Mouse (Mus musculus) embryonic facial prominence, embryonic 15.5 days (tissue): ENCODE measurements around the gene Pcbd1. TPM values are rescaled to one million over a fixed set of nuclear protein-coding genes. Genes with fewer than 3 reads are reported as not detected.
"Not testable (repeated sequence)": the region's sequence is repeated elsewhere in the genome, so short reads cannot be mapped to it uniquely, and the experiment has no call there.

ENCODE experiments used
- ATAC-seq: fragments of 200-750 bp; cut with Nextera tagmentation; 2 replicates; pipeline ENCODE4 v1.8.0; 2017; ENCODE audit warnings: low read depth, moderate TSS enrichment; ENCODE audit not compliant: insufficient number of reproducible peaks, low FRiP score, low TSS enrichment
- H3K27ac ChIP-seq: fragments of 300-500 bp; sonication (generic); replicated peaks from 2 replicates; pipeline ENCODE4 v1.5.1; 2015; ENCODE audit warnings: mild to moderate bottlenecking, inconsistent platforms
- H3K27me3 ChIP-seq: fragments of 300-500 bp; sonication (generic); 2 replicates; pipeline ENCODE4 v1.6.1; 2015; ENCODE audit warnings: inconsistent platforms
- H3K36me3 ChIP-seq: fragments of 300-500 bp; sonication (generic); 2 replicates; pipeline ENCODE4 v1.6.1; 2015; ENCODE audit warnings: mild to moderate bottlenecking, inconsistent platforms
- H3K4me1 ChIP-seq: fragments of 300-500 bp; sonication (generic); 2 replicates; pipeline ENCODE4 v1.6.1; 2015; ENCODE audit warnings: inconsistent platforms
- H3K4me2 ChIP-seq: fragments of 300-500 bp; sonication (generic); replicated peaks from 2 replicates; pipeline ENCODE4 v1.6.1; 2015; ENCODE audit warnings: mild to moderate bottlenecking, inconsistent platforms
- H3K4me3 ChIP-seq: fragments of 300-500 bp; sonication (generic); replicated peaks from 2 replicates; pipeline ENCODE4 v1.5.1; 2015; ENCODE audit warnings: mild to moderate bottlenecking, inconsistent platforms
- H3K9ac ChIP-seq: fragments of 300-500 bp; sonication (generic); 2 replicates; pipeline ENCODE4 v1.6.1; 2015; ENCODE audit warnings: inconsistent platforms
- H3K9me3 ChIP-seq: fragments of 300-500 bp; sonication (generic); replicated peaks from 2 replicates; pipeline ENCODE4 v1.6.1; 2016; ENCODE audit warnings: inconsistent platforms
- WGBS: fragments of 180-500 bp; shearing (Covaris S2); methylation state at CpG from one replicate; pipeline ENCODE4 v1.1.7; 2015; 5-methylcytosine and 5-hydroxymethylcytosine counted together
- polyA plus RNA-seq: library from polyadenylated mRNA; unstranded; fragments of >200 nt; fragmentation: Nextera tagmentation; extraction: Ambion mirVana; gene quantifications from 2 replicates; pipeline ENCODE4 v1.2.1, GENCODE M21; 2015

Pcbd1 gene
- polyA plus RNA-seq, 1 experiment from 2014 or later = 16.8 TPM

- Histone ChIP-seq H3K9ac (no peak overlapping the region), H3K9me3 (no peaks in the 10 kb centered on the region), H3K4me3 (no peak overlapping the region), H3K36me3 (peaks cover 88% of the 10 kb centered on the region), H3K27ac (no peak overlapping the region), H3K4me1 (no peaks in the 10 kb centered on the region), H3K27me3 (no peaks in the 10 kb centered on the region), H3K4me2 (no peak overlapping the region)
- WGBS = 86% methylated on average over 3 of the region's 3 CpGs
- no peak for ATAC-seq
Measured at GRCm38 (mm10) chr10:61103564-61104114, 14.5 kb downstream of the Pcbd1 start.

GRCm38 (mm10) chr10:61114246-61114720 lies 25.2 kb downstream of the Pcbd1 start:
- 95% methylated on average over 2 of the region's 2 CpGs for WGBS
- H3K36me3 ChIP-seq = peaks cover 45% of the 10 kb centered on the region
- ATAC-seq = no peak

GRCm38 (mm10) chr10:61121732-61122131 lies 32.6 kb downstream of the Pcbd1 start:
- not testable (repeated sequence) for H3K27ac ChIP-seq, H3K9ac ChIP-seq, H3K4me2 ChIP-seq, H3K4me3 ChIP-seq, ATAC-seq, H3K9me3 ChIP-seq, H3K27me3 ChIP-seq, H3K4me1 ChIP-seq
- 84% methylated on average over 4 of the region's 4 CpGs for WGBS
- peaks cover 26% of the 10 kb centered on the region for H3K36me3 ChIP-seq

More at GRCm38 (mm10) chr10:61114246-61114720, 25.2 kb downstream of the Pcbd1 start:
- Histone ChIP-seq H3K27ac (no peak overlapping the region), H3K9me3 (no peaks in the 10 kb centered on the region), H3K27me3 (no peaks in the 10 kb centered on the region), H3K4me2 (no peak overlapping the region), H3K9ac (no peak overlapping the region), H3K4me3 (no peak overlapping the region), H3K4me1 (no peaks in the 10 kb centered on the region)

GRCm38 (mm10) chr10:61123276-61123913 lies 34.3 kb downstream of the Pcbd1 start:
- Histone ChIP-seq H3K27ac (no peak overlapping the region), H3K27me3 (no peaks in the 10 kb centered on the region), H3K36me3 (peaks cover 28% of the 10 kb centered on the region), H3K9ac (no peak overlapping the region), H3K4me2 (no peak overlapping the region), H3K4me1 (no peaks in the 10 kb centered on the region), H3K4me3 (no peak overlapping the region), H3K9me3 (no peaks in the 10 kb centered on the region)
- ATAC-seq = no peak
- WGBS = 84% methylated on average over 3 of the region's 3 CpGs

- ATAC-seq = no peak
- no peaks in the 10 kb centered on the region for H3K4me1 ChIP-seq
- H3K27me3 ChIP-seq = no peaks in the 10 kb centered on the region
- H3K4me2 ChIP-seq = no peak overlapping the region
- no peak overlapping the region for H3K9ac ChIP-seq
- H3K27ac ChIP-seq = no peak overlapping the region
- H3K9me3 ChIP-seq = no peaks in the 10 kb centered on the region
- WGBS = 88% methylated on average over 2 of the region's 2 CpGs
- H3K4me3 ChIP-seq = no peak overlapping the region
- H3K36me3 ChIP-seq = peaks cover 28% of the 10 kb centered on the region
Measured at GRCm38 (mm10) chr10:61124462-61124861, 35.3 kb downstream of the Pcbd1 start.

DNA sequence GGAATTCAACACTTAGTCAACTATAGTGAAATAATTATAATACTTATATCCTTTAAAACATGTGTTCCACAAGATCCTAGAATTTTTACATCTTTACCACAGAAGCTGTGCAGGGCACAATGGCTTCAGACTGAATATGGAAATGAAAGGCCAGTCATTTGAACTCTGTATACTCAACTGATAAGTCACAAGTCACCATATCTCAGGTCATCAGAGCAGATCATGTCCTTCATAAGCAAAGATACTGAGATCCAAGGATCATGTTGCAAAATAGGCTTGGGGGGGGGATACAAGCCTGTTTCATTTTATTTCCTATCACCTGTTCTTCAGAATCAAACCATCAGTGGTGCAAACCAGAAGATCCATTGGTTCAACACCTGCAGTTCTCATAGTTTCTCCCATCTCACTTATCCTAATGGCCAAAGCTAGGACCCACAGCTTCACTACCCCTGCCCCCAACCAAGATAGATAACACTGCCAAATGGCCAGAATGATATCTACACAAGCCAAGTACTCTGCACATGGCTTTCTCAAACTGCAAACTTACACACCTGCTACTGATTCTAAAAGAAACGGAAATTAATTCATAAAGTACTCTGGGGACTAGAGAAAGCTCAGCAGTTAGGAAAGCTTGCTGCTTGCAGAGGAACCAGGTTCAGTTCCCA lies 39.7 kb downstream of the Pcbd1 start:
- ATAC-seq = no peak
- no peaks in the 10 kb centered on the region for H3K9me3 ChIP-seq
- no peak overlapping the region for H3K4me3 ChIP-seq
- no peak overlapping the region for H3K9ac ChIP-seq
- H3K4me1 ChIP-seq = no peaks in the 10 kb centered on the region
- H3K27ac ChIP-seq = no peak overlapping the region
- peaks cover 7% of the 10 kb centered on the region; the same call in 1 of the 2 replicates for H3K36me3 ChIP-seq
- 91% methylated on average over 1 of the region's 1 CpGs for WGBS
- no peak overlapping the region for H3K4me2 ChIP-seq
- no peaks in the 10 kb centered on the region for H3K27me3 ChIP-seq

DNA sequence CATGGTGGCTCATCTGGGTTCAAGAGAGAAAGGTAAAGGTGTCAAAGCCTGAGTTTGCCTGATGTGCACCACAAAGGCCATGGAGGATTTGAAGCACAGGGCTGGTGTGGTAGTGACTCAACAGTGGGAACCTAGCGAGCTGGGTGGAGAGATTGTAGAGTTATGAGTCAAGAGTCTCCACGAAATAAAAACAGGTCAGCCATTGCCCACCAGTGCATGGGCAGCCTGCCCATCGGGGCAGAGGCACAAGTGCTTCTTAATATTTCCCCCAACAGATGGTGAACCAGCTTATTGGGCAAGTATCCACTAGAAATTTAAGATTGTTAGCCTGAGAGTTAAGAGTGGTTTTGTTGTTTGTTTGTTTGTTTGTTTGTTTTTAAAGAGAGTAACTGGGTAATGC lies 41.8 kb downstream of the Pcbd1 start:
- Histone ChIP-seq H3K27me3 (no peaks in the 10 kb centered on the region), H3K9ac (no peak overlapping the region), H3K27ac (no peak overlapping the region), H3K4me3 (no peak overlapping the region), H3K9me3 (no peaks in the 10 kb centered on the region), H3K36me3 (peaks cover 7% of the 10 kb centered on the region; the same call in 1 of the 2 replicates), H3K4me1 (0 out of 2 replicates have a peak, but pooled peaks cover 5% of the 10 kb centered on the region), H3K4me2 (no peak overlapping the region)
- no peak for ATAC-seq
- 78% methylated on average over 3 of the region's 3 CpGs for WGBS

- Histone ChIP-seq H3K4me2 (no peak overlapping the region), H3K9ac (no peak overlapping the region), H3K4me1 (0 out of 2 replicates have a peak, but pooled peaks cover 5% of the 10 kb centered on the region), H3K27me3 (no peaks in the 10 kb centered on the region), H3K4me3 (no peak overlapping the region), H3K27ac (no peak overlapping the region), H3K9me3 (no peaks in the 10 kb centered on the region), H3K36me3 (no peaks in the 10 kb centered on the region)
- ATAC-seq = no peak
- 74% methylated on average over 4 of the region's 4 CpGs for WGBS
Measured at GRCm38 (mm10) chr10:61134041-61134440, 44.9 kb downstream of the Pcbd1 start.

DNA sequence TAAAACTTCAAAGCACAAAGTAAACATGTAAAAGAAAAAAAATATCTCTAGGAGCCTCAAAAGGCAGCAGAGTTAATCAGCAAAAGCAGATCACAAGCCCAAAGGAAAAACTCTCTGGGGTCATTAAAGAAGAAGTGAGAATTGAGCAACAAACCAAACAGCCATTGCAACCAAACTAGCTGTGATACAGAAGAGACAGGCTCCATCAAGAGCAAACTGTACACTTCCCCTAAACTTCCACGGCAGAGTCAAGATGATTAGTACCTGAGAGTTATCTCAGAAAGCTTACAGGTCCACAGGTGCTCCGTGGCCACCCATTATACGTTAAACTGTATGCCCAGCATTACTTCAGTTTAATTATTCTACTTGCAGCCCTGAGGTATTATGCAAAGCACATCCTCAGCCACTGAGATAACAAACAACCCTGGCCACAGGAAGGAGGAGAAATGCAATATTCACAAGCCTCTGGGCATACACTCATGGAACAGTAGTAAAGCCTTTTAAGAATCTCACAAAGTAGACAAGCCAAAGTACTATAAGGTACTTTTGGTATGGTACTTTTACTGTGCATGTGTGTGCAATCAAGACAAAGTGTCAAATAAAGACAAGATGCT lies 46.2 kb downstream of the Pcbd1 start:
- Histone ChIP-seq H3K27ac (no peak overlapping the region), H3K9ac (no peak overlapping the region), H3K4me3 (no peak overlapping the region), H3K36me3 (0 out of 2 replicates have a peak, but pooled peaks cover 3% of the 10 kb centered on the region), H3K9me3 (no peaks in the 10 kb centered on the region), H3K4me2 (no peak overlapping the region), H3K27me3 (no peaks in the 10 kb centered on the region), H3K4me1 (0 out of 2 replicates have a peak, but pooled peaks cover 5% of the 10 kb centered on the region)
- WGBS = 49% methylated on average over 3 of the region's 3 CpGs
- no peak for ATAC-seq

DNA sequence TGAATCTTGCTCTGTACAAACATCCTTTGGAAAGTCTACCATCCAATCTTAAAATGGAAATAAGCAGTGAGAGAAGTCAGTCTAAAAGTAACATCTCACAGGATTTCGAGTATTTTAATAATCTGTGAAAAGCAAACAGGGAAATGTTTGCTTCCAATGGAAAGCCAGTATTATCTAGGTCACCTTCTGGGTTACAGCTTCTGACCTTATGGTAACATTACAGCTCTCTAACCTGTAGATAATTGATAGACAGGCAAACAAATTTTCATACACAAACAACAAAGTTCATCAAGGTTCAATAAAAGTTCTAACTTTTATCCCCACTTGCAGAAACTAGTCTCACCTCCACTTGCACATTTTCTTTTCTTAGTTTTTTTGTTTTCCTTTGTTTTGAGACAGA lies 48.4 kb downstream of the Pcbd1 start:
- Histone ChIP-seq H3K9ac (no peak overlapping the region), H3K4me3 (no peak overlapping the region), H3K4me2 (no peak overlapping the region), H3K27me3 (no peaks in the 10 kb centered on the region), H3K4me1 (0 out of 2 replicates have a peak, but pooled peaks cover 5% of the 10 kb centered on the region), H3K27ac (no peak overlapping the region), H3K36me3 (0 out of 2 replicates have a peak, but pooled peaks cover 3% of the 10 kb centered on the region), H3K9me3 (no peaks in the 10 kb centered on the region)
- no peak for ATAC-seq
- WGBS = 82% methylated on average over 1 of the region's 1 CpGs

DNA sequence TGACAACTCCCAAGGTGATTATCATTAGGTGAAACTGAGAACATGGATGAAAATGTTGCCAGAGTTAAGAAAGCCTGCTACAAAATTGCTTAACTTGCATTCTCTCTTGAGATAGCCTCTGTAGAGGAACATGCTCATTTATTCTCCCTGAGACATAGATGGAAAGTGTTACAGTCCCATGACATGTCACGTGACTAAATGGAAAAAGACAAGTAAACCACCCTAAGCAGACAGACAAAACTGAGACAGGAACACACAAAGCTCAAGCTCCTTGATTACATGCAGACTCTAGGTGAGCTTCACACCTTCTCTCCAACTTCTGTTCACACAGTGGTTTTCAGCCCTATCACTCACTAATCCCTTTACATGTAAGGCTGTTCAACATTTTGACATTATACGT lies 54.2 kb downstream of the Pcbd1 start:
- Histone ChIP-seq H3K4me1 (peaks cover 8% of the 10 kb centered on the region), H3K4me3 (no peak overlapping the region), H3K27ac (no peak overlapping the region), H3K27me3 (no peaks in the 10 kb centered on the region), H3K4me2 (no peak overlapping the region), H3K9ac (no peak overlapping the region), H3K9me3 (no peaks in the 10 kb centered on the region), H3K36me3 (0 out of 2 replicates have a peak, but pooled peaks cover 3% of the 10 kb centered on the region)
- WGBS = 81% methylated on average over 2 of the region's 2 CpGs
- no peak for ATAC-seq
